Mouse (Mus musculus) small intestine, adult 2 months (tissue): Measurements from ENCODE around the gene Hbb-bs.

Experiments
- CTCF ChIP-seq: fragments of 200-500 bp; IDR thresholded peaks from 2 replicates; pipeline ENCODE4 v1.5.1; 2012; ENCODE audit warnings: low read depth, mild to moderate bottlenecking, control low read depth, inconsistent platforms, low read length, moderate library complexity, mixed read lengths; ENCODE audit not compliant: insufficient replicate concordance, insufficient read length; ENCODE audit errors: extremely low read depth
- POLR2A ChIP-seq: fragments of 200-500 bp; IDR thresholded peaks from 2 replicates; pipeline ENCODE4 v1.6.1; 2012; ENCODE audit warnings: low read depth, mild to moderate bottlenecking, control low read depth, inconsistent platforms, low read length, moderate library complexity

DNA sequence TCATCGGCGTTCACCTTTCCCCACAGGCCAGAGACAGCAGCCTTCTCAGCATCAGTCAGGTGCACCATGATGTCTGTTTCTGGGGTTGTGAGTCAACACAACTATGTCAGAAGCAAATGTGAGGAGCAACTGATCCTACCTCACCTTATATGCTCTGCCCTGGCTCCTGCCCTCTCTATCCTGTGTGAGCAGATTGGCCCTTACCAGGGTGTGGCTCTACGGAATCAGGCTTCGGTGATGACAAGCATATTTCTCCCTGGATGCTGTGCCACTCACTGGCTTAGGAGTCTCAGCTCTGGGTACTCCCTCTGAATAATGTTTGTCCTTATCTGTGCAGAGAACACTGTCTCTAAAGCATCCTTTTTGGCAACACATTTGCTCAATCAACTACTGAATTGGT, at the start of gene Hbb-bs:
- no peak for TF ChIP-seq POLR2A
- no peak for TF ChIP-seq CTCF
